Mouse (Mus musculus): ENCODE results near the gene Mkrn1.
"Not testable (repeated sequence)": the region's sequence is repeated elsewhere in the genome, so short reads cannot be mapped to it uniquely, and the experiment has no call there.

Mkrn1 gene

DNA sequence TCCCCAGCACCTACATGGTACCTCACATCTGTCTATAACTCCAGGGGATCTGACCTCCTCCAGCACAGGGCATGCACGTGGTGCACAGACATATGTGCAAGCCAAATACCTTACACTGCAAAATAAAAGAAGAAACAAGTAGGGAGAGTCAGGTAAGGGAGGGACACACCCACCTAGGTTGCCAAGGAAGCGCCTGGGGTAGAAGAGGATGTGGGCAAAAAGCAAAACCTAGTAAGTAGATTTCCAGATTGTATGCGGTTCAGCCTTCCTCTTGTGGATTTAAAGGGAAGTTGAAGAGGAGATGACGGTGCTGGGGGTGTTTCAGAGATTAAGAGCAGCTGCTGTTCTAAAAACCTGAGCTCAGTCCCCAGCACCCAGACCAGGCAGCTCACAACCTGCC, 41.0 kb downstream of the Mkrn1 start:
- no peak for DNase-seq (ENCODE audit: low spot score)

DNA sequence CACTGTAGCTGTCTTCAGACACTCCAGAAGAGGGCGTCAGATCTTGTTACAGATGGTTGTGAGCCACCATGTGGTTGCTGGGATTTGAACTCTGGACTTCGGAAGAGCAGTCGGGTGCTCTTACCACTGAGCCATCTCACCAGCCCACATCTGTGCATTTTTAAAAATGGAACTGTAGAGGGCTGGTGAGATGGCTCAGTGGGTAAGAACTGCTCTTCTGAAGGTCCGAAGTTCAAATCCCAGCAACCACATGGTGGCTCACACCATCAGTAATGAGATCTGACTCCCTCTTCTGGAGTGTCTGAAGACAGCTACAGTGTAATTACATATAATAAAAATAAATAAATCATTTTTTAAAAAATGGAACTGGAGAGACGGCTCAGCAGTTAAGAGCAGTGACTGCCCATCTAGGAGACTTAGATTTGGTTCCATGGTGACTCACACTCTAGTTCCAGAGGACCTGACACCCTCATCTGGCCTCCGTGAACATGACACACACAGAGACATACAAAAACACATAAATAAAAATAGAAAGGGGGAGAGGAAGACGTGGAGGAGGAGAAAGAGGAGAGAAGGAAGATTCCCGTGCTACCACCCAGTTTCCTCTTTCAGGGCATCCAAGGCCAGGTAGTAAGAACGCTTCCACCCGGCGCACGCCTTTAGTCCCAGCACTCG, 42.0 kb downstream of the Mkrn1 start:
- not testable (repeated sequence) for DNase-seq (ENCODE audit: low spot score)

DNA sequence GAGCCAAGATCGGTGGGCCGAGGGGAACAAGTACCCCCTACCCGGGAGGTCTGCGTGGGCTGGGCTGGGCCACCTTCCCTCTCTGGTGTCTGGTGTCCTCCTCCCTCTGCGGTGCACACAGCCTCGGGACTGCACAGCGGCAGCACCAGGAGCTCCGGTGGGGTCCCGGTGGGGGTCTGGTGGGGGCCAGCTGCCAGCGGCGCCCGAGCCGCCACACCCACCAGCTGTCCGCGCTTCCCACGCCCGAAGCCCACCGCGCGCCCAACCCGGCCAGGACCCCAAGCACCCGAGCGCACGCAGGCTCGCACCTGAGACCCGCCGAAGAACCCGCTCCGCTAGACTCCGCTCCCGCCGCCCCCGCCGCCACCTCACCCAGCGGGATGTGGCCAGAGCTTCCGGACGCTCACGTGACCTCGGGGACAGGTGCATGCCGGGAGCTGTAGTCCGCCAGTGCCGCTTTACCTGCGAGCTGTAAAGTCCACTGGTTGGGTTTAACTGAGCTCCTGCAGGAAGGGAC, 42.9 kb downstream of the Mkrn1 start, which contains the start of gene Slc37a3:
Slc37a3 (minus strand) TSS at position 365 of the 517 bp plus-strand sequence.
- DNase-seq (ENCODE audit: low spot score) = peak; percentile 68

DNA sequence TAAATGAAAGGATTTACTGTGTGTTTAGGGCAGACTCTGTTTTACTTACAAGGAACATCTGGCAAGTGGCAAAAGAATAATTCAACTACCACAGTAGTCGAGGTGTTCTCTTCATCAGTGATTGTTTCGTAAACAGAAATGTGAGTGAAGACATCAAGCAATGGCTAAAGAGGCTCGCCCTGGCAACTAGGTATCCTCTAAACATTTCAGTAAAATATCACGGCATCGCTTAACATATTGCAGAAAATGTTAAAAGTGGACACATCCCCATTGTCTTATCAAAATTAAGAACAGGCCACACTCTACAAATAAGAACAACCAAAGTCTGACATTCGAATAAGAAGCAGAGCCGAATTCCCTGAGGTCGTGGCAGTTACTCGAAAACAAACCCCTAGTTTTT, 43.5 kb downstream of the Mkrn1 start:
- no peak for DNase-seq (ENCODE audit: low spot score)

DNA sequence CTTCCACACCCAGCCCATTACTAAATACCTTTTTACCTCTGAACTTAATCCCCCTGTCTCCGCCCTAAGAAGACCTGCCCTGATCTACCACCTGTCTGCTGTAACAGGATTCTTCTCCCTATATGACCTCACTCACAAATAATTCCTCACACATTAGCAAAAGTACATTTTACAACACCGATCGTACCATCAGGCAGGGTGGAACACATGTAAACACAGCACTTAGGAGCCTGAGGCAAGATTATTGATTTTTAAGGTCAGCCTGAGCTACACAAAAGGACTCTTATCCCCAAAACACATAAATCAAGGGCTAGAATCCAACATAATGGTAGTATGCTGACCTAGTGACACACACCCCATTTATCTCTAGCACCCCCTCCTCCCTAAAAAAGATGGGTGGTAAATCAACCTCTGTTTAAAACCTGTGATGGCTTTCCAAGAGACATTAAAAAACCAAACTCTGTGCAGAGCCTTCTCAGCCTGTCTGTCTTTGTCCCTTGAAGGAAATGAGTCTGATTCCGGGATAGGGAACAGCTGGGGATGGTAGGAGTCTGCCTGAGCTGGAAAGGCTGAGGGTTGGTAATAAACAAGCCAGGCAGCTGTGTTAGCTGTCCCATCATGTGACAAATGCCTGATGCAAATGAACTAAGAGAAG, 46.8 kb downstream of the Mkrn1 start:
- no peak for DNase-seq (ENCODE audit: low spot score)

DNA sequence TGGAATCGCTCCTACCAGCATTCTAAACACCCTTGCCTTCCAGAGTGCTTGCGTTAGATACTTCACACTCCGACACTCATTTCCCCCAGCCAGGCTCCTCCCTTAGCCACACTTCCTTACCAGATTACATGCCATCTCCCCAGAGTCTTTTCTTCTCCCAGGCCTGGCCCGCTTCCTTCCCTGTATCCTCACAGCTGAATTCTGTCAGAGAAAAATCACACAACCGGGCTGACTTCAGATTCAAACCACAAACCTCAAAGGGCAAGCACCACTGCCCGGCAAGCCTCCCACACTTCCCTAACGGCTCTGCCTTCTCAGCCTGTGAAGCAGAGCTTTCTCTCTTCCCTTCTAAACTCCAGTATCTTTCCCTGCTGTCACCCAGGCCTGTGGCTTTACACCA, 47.5 kb downstream of the Mkrn1 start:
- peak; percentile 13 for DNase-seq (ENCODE audit: low spot score)

DNA sequence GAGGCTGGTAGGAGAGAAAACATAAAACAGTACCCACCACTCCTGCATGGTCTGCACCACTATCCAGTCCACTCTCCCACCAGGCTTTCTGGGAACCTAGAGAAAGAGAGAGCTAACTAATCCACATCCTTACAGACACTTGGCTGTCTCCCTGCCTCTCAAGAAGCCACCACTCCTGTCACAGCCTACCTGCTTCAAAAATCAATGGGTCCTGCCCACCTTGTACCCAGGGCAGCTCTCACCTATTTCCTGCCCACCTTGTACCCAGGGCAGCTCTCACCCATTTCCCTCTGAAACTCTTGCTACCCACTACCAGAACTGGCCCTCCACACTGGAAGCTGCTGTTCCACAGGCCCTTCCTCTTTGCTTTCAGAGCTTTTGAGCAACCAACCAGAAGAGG, 48.2 kb downstream of the Mkrn1 start:
- DNase-seq (ENCODE audit: low spot score) = no peak

DNA sequence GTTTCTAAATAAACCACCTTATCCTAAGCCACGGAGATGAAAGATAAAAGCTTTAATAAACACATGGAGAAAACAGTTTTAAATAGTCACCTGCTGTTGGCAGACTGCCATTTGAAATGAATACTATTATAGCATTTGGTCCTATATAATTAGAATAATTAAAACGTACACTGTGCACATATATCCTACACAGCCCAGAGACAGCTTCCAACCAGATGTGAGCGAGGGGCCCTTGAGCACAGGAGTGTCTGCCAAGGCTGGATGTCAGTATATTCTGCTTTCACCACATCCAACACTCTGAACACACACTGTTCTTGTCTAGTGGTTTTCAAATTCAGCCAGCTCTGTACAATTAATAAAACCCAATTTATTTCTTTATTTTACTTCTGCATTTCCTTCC, 50.6 kb downstream of the Mkrn1 start:
- DNase-seq (ENCODE audit: low spot score) = no peak

DNA sequence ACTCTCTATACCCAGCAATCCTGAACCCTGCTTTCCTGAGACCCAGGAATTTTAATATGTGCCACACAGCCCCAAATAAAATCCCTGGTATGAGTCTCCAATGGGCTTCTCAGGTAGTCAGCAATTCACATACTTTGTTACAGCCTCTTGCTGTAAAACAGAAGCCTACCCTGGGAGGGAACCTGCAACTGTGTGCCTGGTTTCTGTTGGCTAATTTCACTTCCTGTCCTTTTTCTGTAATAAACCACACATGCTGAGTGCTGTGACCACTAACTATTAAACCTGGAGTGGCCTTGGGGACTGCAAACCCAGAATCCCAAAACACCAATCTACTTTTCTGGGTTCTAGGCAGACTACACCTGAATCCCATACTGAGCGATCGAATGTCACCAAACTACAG, 57.6 kb downstream of the Mkrn1 start:
- DNase-seq (ENCODE audit: low spot score) = no peak

DNA sequence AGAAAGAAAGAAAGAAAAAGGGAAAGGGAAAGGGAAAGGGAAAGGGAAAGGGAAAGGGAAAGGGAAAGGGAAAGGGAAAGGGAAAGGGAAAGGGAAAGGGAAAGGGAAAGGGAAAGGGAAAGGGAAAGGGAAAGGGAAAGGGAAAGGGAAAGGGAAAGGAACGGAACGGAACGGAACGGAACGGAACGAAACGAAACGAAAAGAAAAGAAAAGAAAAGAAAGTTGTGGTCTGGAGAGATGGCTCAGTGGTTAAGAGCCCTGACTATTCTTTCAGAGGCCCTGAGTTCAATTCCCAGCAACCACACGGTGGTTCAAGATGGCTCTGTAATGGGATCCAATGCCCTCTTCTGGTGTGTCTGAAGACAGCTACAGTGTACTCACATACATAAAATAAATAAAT, 61.1 kb downstream of the Mkrn1 start:
- DNase-seq (ENCODE audit: low spot score) = not testable (repeated sequence)

DNA sequence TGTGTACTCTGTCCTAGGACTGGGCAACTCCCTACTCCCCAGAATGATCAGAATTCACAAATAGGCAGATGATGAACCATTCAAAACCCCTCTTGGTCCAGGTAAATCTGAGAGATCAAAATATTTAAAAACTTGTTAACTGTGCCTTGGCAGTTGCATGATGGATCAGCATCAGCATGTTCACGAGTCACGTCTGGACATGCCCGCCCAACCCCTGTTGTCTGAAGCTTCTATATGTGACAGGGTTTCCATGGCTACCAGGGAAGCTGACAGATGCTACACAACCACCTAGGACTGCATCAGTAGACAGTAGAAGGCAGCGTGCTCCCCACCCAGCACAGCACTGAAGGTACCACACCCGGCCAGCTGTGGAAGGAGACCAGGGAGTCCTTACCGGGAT, 71.3 kb downstream of the Mkrn1 start:
- DNase-seq (ENCODE audit: low spot score) = no peak

DNA sequence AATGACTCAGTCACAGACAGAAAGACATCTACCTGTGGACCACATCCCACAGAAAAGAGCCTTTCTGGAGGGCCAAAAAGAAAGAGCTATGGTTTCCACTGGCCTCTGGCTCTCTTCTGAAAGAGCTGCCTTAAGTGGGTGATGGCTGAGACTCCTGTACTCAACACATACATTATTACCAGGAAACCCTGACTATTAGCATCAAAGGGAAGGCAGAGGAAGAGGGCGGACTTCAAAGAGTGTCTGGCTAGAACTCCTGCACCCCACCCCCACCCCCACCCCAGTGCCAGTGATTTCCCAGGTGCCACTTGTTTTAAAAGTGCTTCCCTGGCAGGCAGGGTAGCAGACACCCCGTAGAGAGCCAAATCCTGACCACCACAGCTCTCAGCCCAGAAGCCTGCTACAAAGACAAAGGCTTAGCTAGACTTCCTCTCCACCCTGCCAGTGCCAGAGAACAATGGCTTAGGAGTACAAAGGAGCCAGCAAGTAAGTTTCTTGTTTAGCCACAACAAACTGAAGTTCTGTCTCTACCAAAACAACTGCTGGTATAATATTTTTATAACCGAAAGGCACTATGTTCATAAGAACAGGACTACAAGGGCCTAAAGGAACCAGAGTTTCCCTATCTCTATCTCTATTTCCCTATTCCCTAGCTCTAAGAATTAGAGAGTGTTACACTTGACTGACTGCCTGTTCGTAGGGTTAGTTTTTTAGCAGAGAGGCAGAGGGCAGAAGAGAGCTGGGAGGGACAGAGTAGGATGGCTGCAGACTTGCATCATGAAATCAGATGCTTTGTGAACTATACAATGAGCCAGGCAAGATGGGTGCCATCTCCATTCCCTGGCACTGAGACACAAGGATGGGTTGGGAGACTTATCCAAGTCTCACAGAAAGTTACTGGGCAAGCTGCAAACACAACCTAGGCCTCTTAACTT, 72.1 kb downstream of the Mkrn1 start:
- DNase-seq (ENCODE audit: low spot score) = no peak

Data from ovary, postnatal 14 days (tissue).